Mouse (Mus musculus): ENCODE measurements at regions not wholly inside any gene's neighbourhood (a gene's known extent, or its start where the extent isn't known, plus 50 kb on each side); places are given as distances from the start of the nearest gene placed in this dataset.

GRCm38 (mm10) chr3:140645785-140646388, 566.3 kb downstream of the Pdha2 start:
- DNase-seq (ENCODE audit: low spot score) = no peak

GRCm38 (mm10) chr3:140619885-140620284, 592.3 kb downstream of the Pdha2 start:
- DNase-seq (ENCODE audit: low spot score) = no peak

Measured in retina, embryonic 14.5 days (tissue).